Mouse (Mus musculus) MEL (cell line): ENCODE data around the gene Thsd4.

ENCODE experiments used
- CTCF ChIP-seq, 3 experiments: IDR thresholded peaks in 2 of 3; conservative IDR thresholded peaks in 1 of 3; 2 replicates each; pipeline ENCODE4 v1.5.1; 2011 to 2012; ENCODE audit warnings: low read length in 3 of 3, low read depth in 2 of 3, mild to moderate bottlenecking in 2 of 3, improper control_type of control experiment in 1 of 3, inconsistent platforms in 1 of 3, mixed read lengths in 1 of 3, moderate library complexity in 1 of 3; ENCODE audit not compliant: control insufficient read depth in 1 of 3, insufficient read depth in 1 of 3, poor library complexity in 1 of 3, severe bottlenecking in 1 of 3
- EP300 ChIP-seq, 2 experiments: IDR thresholded peaks; 2 replicates each; pipeline ENCODE4 v1.6.1; 2011; ENCODE audit warnings: improper control_type of control experiment in 2 of 2, low read length in 2 of 2, low read depth in 1 of 2, mild to moderate bottlenecking in 1 of 2
- MXI1 ChIP-seq: IDR thresholded peaks from 2 replicates; pipeline ENCODE4 v1.6.1; 2011; ENCODE audit warnings: mild to moderate bottlenecking, low read depth, low read length, improper control_type of control experiment
- POLR2A ChIP-seq, 2 experiments: IDR thresholded peaks; 2 replicates each; pipeline ENCODE4 v1.6.1; 2011 to 2012; ENCODE audit warnings: low read length in 2 of 2, mild to moderate bottlenecking in 2 of 2, control low read depth in 1 of 2, improper control_type of control experiment in 1 of 2, low read depth in 1 of 2, moderate library complexity in 1 of 2; ENCODE audit not compliant: control insufficient read depth in 1 of 2, insufficient read depth in 1 of 2, poor library complexity in 1 of 2
- USF1 ChIP-seq: IDR thresholded peaks from 2 replicates; pipeline ENCODE4 v1.6.1; 2014; ENCODE audit warnings: low read depth, mild to moderate bottlenecking, inconsistent platforms, low read length, improper control_type of control experiment, moderate library complexity

DNA sequence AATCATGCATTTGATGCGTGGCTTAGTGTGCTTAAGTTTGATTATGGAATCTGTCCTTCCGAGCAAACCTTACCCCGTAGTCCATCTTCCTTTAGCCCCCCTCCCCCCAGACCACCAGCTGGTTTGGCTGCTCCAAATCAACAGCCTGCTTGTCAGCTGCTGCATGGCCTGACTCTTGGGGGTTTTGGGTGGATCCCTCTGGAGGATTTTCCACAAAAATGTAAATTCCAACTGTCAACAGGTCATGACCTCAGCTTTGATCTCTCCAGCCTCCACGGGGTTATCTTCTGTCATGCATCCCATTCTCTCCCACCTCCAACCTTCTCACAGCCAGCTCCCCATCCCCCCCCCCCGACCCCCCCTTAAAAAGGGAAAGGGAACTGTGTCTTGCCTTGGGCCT, 496.9 kb downstream of the Thsd4 start:
- TF ChIP-seq MXI1 (no peak), POLR2A (IDR thresholded peaks at IDR 0.05; ENCODE audit: control insufficient read depth in 1 of 2, insufficient read depth in 1 of 2, low read depth in 1 of 2, low read length in 2 of 2, poor library complexity in 1 of 2) (no peak), USF1 (no peak), CTCF (IDR thresholded peaks at IDR 0.05 in 2 of 3, conservative IDR thresholded peaks at IDR 0.05 in 1 of 3; ENCODE audit: control insufficient read depth in 1 of 3, insufficient read depth in 1 of 3, low read depth in 2 of 3, low read length in 3 of 3, poor library complexity in 1 of 3, severe bottlenecking in 1 of 3) (no peak), EP300 (IDR thresholded peaks at IDR 0.05; ENCODE audit: low read depth in 1 of 2, low read length in 2 of 2) (no peak)
